Mouse (Mus musculus): ENCODE measurements at regions not wholly inside any gene's neighbourhood (a gene's known extent, or its start where the extent isn't known, plus 50 kb on each side); places are given as distances from the start of the nearest gene placed in this dataset.

DNA sequence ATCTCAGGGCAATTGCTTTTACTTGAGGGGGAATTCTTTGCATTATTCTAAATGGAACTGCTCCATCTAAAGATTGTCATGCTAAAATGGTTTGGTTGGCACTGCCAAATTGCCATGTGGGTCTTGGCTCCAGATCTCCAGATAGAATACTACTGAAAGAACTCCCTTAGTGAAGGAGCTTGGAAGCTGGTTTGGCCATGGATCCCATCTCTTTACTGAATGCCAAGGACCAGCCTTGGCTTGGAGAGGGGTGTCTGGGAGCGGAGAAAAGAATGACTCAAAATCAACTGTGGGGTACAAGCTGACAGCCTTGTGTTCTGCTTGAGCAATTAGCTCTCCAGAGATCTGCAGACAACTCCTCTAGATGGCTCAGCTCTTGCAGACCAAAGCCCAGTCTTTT is 105.8 kb downstream of the Fam173b start:
- Histone ChIP-seq H3K27ac (ENCODE audit: control insufficient read depth, low read depth, low read length) (no peak overlapping the region), H3K4me3 (ENCODE audit: control insufficient read depth in 1 of 2, insufficient read depth in 1 of 2, low read depth in 2 of 2, low read length in 2 of 2) (no peak overlapping the region), H3K79me2 (ENCODE audit: control insufficient read depth, insufficient read depth, low read length, poor library complexity) (no peaks in the 10 kb centered on the region), H3K27me3 (ENCODE audit: control insufficient read depth in 1 of 2, insufficient read depth in 2 of 2, low read length in 2 of 2) (peaks cover 5 to 13% of the 10 kb centered on the region in 2 experiments), H3K4me1 (ENCODE audit: control insufficient read depth in 1 of 2, insufficient read depth in 2 of 2, low read length in 2 of 2) (no peaks in the 10 kb centered on the region), H3K36me3 (ENCODE audit: control insufficient read depth in 1 of 2, insufficient read depth in 2 of 2, low read length in 2 of 2) (0 out of 4 replicates have a peak, but pooled peaks cover 0 to 3% of the 10 kb centered on the region in 2 experiments), H3K9ac (ENCODE audit: control insufficient read depth, low read depth, low read length, poor library complexity, severe bottlenecking) (no peak overlapping the region), H3K9me3 (replicated peaks; ENCODE audit: insufficient read depth, low read length) (no peaks in the 10 kb centered on the region)
- no peak for DNase-seq (ENCODE audit: low read depth, low spot score)
- no peak for TF ChIP-seq RCOR1 (IDR thresholded peaks at IDR 0.05; ENCODE audit: low read depth, low read length)
- no peak for TF ChIP-seq ZMIZ1 (IDR thresholded peaks at IDR 0.05; ENCODE audit: low read depth, low read length)
- no peak for TF ChIP-seq NELFE (IDR thresholded peaks at IDR 0.05; ENCODE audit: low read depth, low read length)
- TF ChIP-seq ZNF384 (IDR thresholded peaks at IDR 0.05; ENCODE audit: low read depth, low read length): no peak
- TF ChIP-seq MAFK (IDR thresholded peaks at IDR 0.05; ENCODE audit: borderline replicate concordance, low read depth, low read length): no peak
- TF ChIP-seq NRF1 (IDR thresholded peaks at IDR 0.05; ENCODE audit: insufficient read depth, low read depth, low read length, poor library complexity, severe bottlenecking): no peak

DNA sequence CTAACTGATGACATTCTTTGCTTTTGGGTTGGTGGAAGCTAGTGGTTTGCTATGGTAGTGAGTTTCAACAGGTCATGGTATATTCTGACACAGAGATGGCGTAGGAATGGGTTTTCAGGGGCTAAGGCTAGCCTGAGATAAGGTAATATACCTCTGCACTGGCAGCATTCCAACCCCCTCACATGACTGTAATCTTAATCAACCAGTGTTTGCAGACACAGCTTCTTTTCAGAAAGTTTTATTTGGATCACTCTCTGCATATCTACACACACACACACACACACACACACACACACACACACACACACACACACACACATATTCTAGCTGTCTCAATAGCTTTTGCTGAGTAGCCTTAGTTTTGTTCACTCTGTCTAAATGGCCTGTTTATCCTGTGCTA is 119.4 kb downstream of the Fam173b start:
- no peak overlapping the region for H3K27ac ChIP-seq (ENCODE audit: control insufficient read depth, low read depth, low read length)
- H3K9ac ChIP-seq (ENCODE audit: control insufficient read depth, low read depth, low read length, poor library complexity, severe bottlenecking): no peak overlapping the region
- TF ChIP-seq MXI1 (IDR thresholded peaks at IDR 0.05; ENCODE audit: low read depth, low read length): peak; percentile 45; the same call in 1 of the 2 replicates
- 0 out of 2 replicates have a peak, but pooled peaks have one; percentile 29 for TF ChIP-seq MYB (IDR thresholded peaks at IDR 0.05; ENCODE audit: low read depth, low read length)
- TF ChIP-seq ZKSCAN1 (IDR thresholded peaks at IDR 0.05; ENCODE audit: low read depth, low read length): 0 out of 2 replicates have a peak, but pooled peaks have one; percentile 8
- peak; percentile 76 for TF ChIP-seq TCF12 (IDR thresholded peaks at IDR 0.05; ENCODE audit: low read depth, low read length)
- TF ChIP-seq CTCF (IDR thresholded peaks at IDR 0.05 in 2 of 3, conservative IDR thresholded peaks at IDR 0.05 in 1 of 3; ENCODE audit: control insufficient read depth in 1 of 3, insufficient read depth in 1 of 3, low read depth in 2 of 3, low read length in 3 of 3, poor library complexity in 1 of 3, severe bottlenecking in 1 of 3): no peak
- peak; percentile 84 for TF ChIP-seq ETS1 (IDR thresholded peaks at IDR 0.05; ENCODE audit: low read depth, low read length)
- no peak for TF ChIP-seq ZC3H11A (IDR thresholded peaks at IDR 0.05; ENCODE audit: low read depth, low read length)
- TF ChIP-seq BHLHE40 (IDR thresholded peaks at IDR 0.05; ENCODE audit: borderline replicate concordance, low read depth, low read length): peak; percentile 94
- no peak for TF ChIP-seq CHD1 (IDR thresholded peaks at IDR 0.05; ENCODE audit: low read depth, low read length)
- peak; percentile 87 for TF ChIP-seq RCOR1 (IDR thresholded peaks at IDR 0.05; ENCODE audit: low read depth, low read length)
- TF ChIP-seq MAFK (IDR thresholded peaks at IDR 0.05; ENCODE audit: borderline replicate concordance, low read depth, low read length): peak; percentile 37; the same call in 1 of the 2 replicates
- TF ChIP-seq ZMIZ1 (IDR thresholded peaks at IDR 0.05; ENCODE audit: low read depth, low read length): no peak
- TF ChIP-seq EP300 (IDR thresholded peaks at IDR 0.05; ENCODE audit: low read depth in 1 of 2, low read length in 2 of 2): peak; percentile 76 to 79
- peak; percentile 85 for TF ChIP-seq USF1 (IDR thresholded peaks at IDR 0.05; ENCODE audit: low read depth, low read length)
- peak in 1 of 2 experiments; percentile 40; a peak in 1 of 4 replicates for TF ChIP-seq USF2 (IDR thresholded peaks at IDR 0.05; ENCODE audit: borderline replicate concordance in 1 of 2, insufficient read depth in 1 of 2, low read depth in 1 of 2, low read length in 2 of 2)
- TF ChIP-seq POLR2AphosphoS5 (IDR thresholded peaks at IDR 0.05; ENCODE audit: borderline replicate concordance, low read depth, low read length): no peak
- TF ChIP-seq ELF1 (IDR thresholded peaks at IDR 0.05; ENCODE audit: low read depth, low read length): no peak
- TF ChIP-seq NRF1 (IDR thresholded peaks at IDR 0.05; ENCODE audit: insufficient read depth, low read depth, low read length, poor library complexity, severe bottlenecking): no peak
- TF ChIP-seq GABPA (IDR thresholded peaks at IDR 0.05; ENCODE audit: low read depth, low read length): no peak
- TF ChIP-seq MEF2A (IDR thresholded peaks at IDR 0.05; ENCODE audit: extremely low read depth, insufficient replicate concordance, low read depth, low read length, poor library complexity, severe bottlenecking): 0 out of 2 replicates have a peak, but pooled peaks have one; percentile 5
- no peak for TF ChIP-seq JUND (IDR thresholded peaks at IDR 0.05; ENCODE audit: low read depth, low read length)
- peak; percentile 70 for TF ChIP-seq GATA1 (IDR thresholded peaks at IDR 0.05; ENCODE audit: low read depth, low read length)
- no peak for TF ChIP-seq UBTF (IDR thresholded peaks at IDR 0.05; ENCODE audit: borderline replicate concordance, insufficient read depth, low read depth, low read length)
- TF ChIP-seq RAD21 (IDR thresholded peaks at IDR 0.05; ENCODE audit: low read depth, low read length): no peak
- H3K79me2 ChIP-seq (ENCODE audit: control insufficient read depth, insufficient read depth, low read length, poor library complexity): no peaks in the 10 kb centered on the region
- H3K36me3 ChIP-seq (ENCODE audit: control insufficient read depth in 1 of 2, insufficient read depth in 2 of 2, low read length in 2 of 2): peaks cover 0 to 11% of the 10 kb centered on the region in 2 experiments; a peak in 2 of 4 replicates
- H3K4me3 ChIP-seq (ENCODE audit: control insufficient read depth in 1 of 2, insufficient read depth in 1 of 2, low read depth in 2 of 2, low read length in 2 of 2): no peak overlapping the region
- DNase-seq (ENCODE audit: low read depth, low spot score): peak; percentile 79
- H3K4me1 ChIP-seq (ENCODE audit: control insufficient read depth in 1 of 2, insufficient read depth in 2 of 2, low read length in 2 of 2): peaks cover 12 to 14% of the 10 kb centered on the region in 2 experiments
- peaks cover 1 to 3% of the 10 kb centered on the region in 2 experiments; a peak in 3 of 4 replicates for H3K27me3 ChIP-seq (ENCODE audit: control insufficient read depth in 1 of 2, insufficient read depth in 2 of 2, low read length in 2 of 2)
- no peaks in the 10 kb centered on the region for H3K9me3 ChIP-seq (replicated peaks; ENCODE audit: insufficient read depth, low read length)
